Mouse (Mus musculus): ENCODE results near the gene Itga1. TPM values are rescaled to one million over a fixed set of nuclear protein-coding genes. Genes with fewer than 3 reads are reported as not detected.

Itga1 gene
- total RNA-seq, 2 experiments from 2014 or later = 12.8 to 18.7 TPM

GRCm38 (mm10) chr13:115100381-115101177, 1.2 kb downstream of the Itga1 start:
- ATAC-seq (replicated peaks; ENCODE audit: poor library complexity, severe bottlenecking) = no peak

- no peak for ATAC-seq (replicated peaks; ENCODE audit: poor library complexity, severe bottlenecking)
These were observed 2.4 kb downstream of the Itga1 start for GRCm38 (mm10) chr13:115099381-115099780.

GRCm38 (mm10) chr13:115098227-115098626, 3.5 kb downstream of the Itga1 start:
- ATAC-seq (replicated peaks; ENCODE audit: poor library complexity, severe bottlenecking) = no peak

- ATAC-seq (replicated peaks; ENCODE audit: poor library complexity, severe bottlenecking) = peak; percentile 11
These were observed 4.8 kb downstream of the Itga1 start for GRCm38 (mm10) chr13:115096965-115097364.

GRCm38 (mm10) chr13:115096216-115096615, 5.5 kb downstream of the Itga1 start:
- no peak for ATAC-seq (replicated peaks; ENCODE audit: poor library complexity, severe bottlenecking)

- ATAC-seq (replicated peaks; ENCODE audit: poor library complexity, severe bottlenecking) = no peak
These were observed 6.4 kb downstream of the Itga1 start for GRCm38 (mm10) chr13:115095392-115095791.

- ATAC-seq (replicated peaks; ENCODE audit: poor library complexity, severe bottlenecking) = 0 out of 2 replicates have a peak, but pooled peaks have one; percentile 13
These were observed 10.3 kb downstream of the Itga1 start for GRCm38 (mm10) chr13:115091511-115091910.

GRCm38 (mm10) chr13:115090977-115091445, 10.8 kb downstream of the Itga1 start:
- ATAC-seq (replicated peaks; ENCODE audit: poor library complexity, severe bottlenecking) = no peak

GRCm38 (mm10) chr13:115090069-115090976, 11.4 kb downstream of the Itga1 start, which contains the start of gene Pelo:
Pelo (minus strand) TSS chr13:115090186.
- ATAC-seq (replicated peaks; ENCODE audit: poor library complexity, severe bottlenecking) = peak; percentile 77

GRCm38 (mm10) chr13:115089395-115090025, 12.3 kb downstream of the Itga1 start:
- ATAC-seq (replicated peaks; ENCODE audit: poor library complexity, severe bottlenecking) = peak; percentile 54

GRCm38 (mm10) chr13:115089020-115089394, 12.8 kb downstream of the Itga1 start:
- no peak for ATAC-seq (replicated peaks; ENCODE audit: poor library complexity, severe bottlenecking)

GRCm38 (mm10) chr13:115085974-115086373, 15.8 kb downstream of the Itga1 start:
- no peak for ATAC-seq (replicated peaks; ENCODE audit: poor library complexity, severe bottlenecking)

- no peak for ATAC-seq (replicated peaks; ENCODE audit: poor library complexity, severe bottlenecking)
These were observed 19.4 kb downstream of the Itga1 start for GRCm38 (mm10) chr13:115082339-115082738.

- no peak for ATAC-seq (replicated peaks; ENCODE audit: poor library complexity, severe bottlenecking)
These were observed 21.7 kb downstream of the Itga1 start for GRCm38 (mm10) chr13:115079996-115080585.

- peak; percentile 43; the same call in 1 of the 2 replicates for ATAC-seq (replicated peaks; ENCODE audit: poor library complexity, severe bottlenecking)
These were observed 22.6 kb downstream of the Itga1 start for GRCm38 (mm10) chr13:115078997-115079685.

- peak; percentile 78 for ATAC-seq (replicated peaks; ENCODE audit: poor library complexity, severe bottlenecking)
These were observed 24.2 kb downstream of the Itga1 start for GRCm38 (mm10) chr13:115077346-115078134.

GRCm38 (mm10) chr13:115072386-115072785, 29.4 kb downstream of the Itga1 start:
- ATAC-seq (replicated peaks; ENCODE audit: poor library complexity, severe bottlenecking) = no peak

GRCm38 (mm10) chr13:115071431-115071830, 30.3 kb downstream of the Itga1 start:
- ATAC-seq (replicated peaks; ENCODE audit: poor library complexity, severe bottlenecking) = no peak

- ATAC-seq (replicated peaks; ENCODE audit: poor library complexity, severe bottlenecking) = peak; percentile 87
These were observed 33.8 kb downstream of the Itga1 start for GRCm38 (mm10) chr13:115067968-115068330.
